Mouse (Mus musculus) limb, embryonic 11.5 days (tissue): ENCODE data around the gene Lst1. TPM values are rescaled to one million over a fixed set of nuclear protein-coding genes. Genes with fewer than 3 reads are reported as not detected.

ENCODE experiments used
- ATAC-seq: fragments of 200-750 bp; cut with Nextera tagmentation; 2 replicates; pipeline ENCODE4 v1.8.0; 2017; ENCODE audit warnings: low read depth; ENCODE audit not compliant: insufficient number of reproducible peaks, low FRiP score, low TSS enrichment
- DNase-seq: peaks from one replicate; pipeline ENCODE4 v3.0.0-alpha.2; 2015; ENCODE audit warnings: low spot score
- H3K27ac ChIP-seq: fragments of 300-500 bp; sonication (generic); replicated peaks from 2 replicates; pipeline ENCODE4 v1.5.1; 2014; ENCODE audit warnings: low read depth, mild to moderate bottlenecking, low read length
- H3K27me3 ChIP-seq: fragments of 300-500 bp; sonication (generic); 2 replicates; pipeline ENCODE4 v1.6.1; 2014; ENCODE audit warnings: mild to moderate bottlenecking, low read length, mixed read lengths; ENCODE audit not compliant: control insufficient read depth, insufficient read depth
- H3K36me3 ChIP-seq: fragments of 300-500 bp; sonication (generic); 2 replicates; pipeline ENCODE4 v1.6.1; 2014; ENCODE audit warnings: mild to moderate bottlenecking, low read length, moderate library complexity, mixed read lengths; ENCODE audit not compliant: control insufficient read depth, insufficient read depth
- H3K4me1 ChIP-seq: fragments of 300-500 bp; sonication (generic); 2 replicates; pipeline ENCODE4 v1.6.1; 2014; ENCODE audit warnings: low read length, mixed read lengths; ENCODE audit not compliant: control insufficient read depth, insufficient read depth
- H3K4me2 ChIP-seq: fragments of 300-500 bp; sonication (generic); 2 replicates; pipeline ENCODE4 v1.6.1; 2014; ENCODE audit warnings: low read depth, mild to moderate bottlenecking, moderate library complexity; ENCODE audit not compliant: severe bottlenecking
- H3K4me3 ChIP-seq: fragments of 300-500 bp; sonication (generic); 2 replicates; pipeline ENCODE4 v1.5.1; 2014; ENCODE audit warnings: low read depth, low read length
- H3K9ac ChIP-seq: fragments of 300-500 bp; sonication (generic); 2 replicates; pipeline ENCODE4 v1.6.1; 2014; ENCODE audit warnings: mild to moderate bottlenecking, low read length
- H3K9me3 ChIP-seq: fragments of 300-500 bp; sonication (generic); 2 replicates; pipeline ENCODE4 v1.6.1; 2016; ENCODE audit warnings: low read length; ENCODE audit not compliant: control insufficient read depth
- WGBS: fragments of 180-500 bp; shearing (Covaris S2); extraction: QIAGEN DNeasy Blood & Tissue Kit; methylation state at CpG from one replicate; pipeline ENCODE4 v1.1.7; 2014; 5-methylcytosine and 5-hydroxymethylcytosine counted together
- polyA plus RNA-seq: library from polyadenylated mRNA; unstranded; fragments of >200 nt; fragmentation: Nextera tagmentation; extraction: Ambion mirVana; gene quantifications from 2 replicates; pipeline ENCODE4 v1.2.1, GENCODE M21; 2014

Gene Lst1
- polyA plus RNA-seq, 1 experiment from 2014 or later: 4.7 TPM

DNA sequence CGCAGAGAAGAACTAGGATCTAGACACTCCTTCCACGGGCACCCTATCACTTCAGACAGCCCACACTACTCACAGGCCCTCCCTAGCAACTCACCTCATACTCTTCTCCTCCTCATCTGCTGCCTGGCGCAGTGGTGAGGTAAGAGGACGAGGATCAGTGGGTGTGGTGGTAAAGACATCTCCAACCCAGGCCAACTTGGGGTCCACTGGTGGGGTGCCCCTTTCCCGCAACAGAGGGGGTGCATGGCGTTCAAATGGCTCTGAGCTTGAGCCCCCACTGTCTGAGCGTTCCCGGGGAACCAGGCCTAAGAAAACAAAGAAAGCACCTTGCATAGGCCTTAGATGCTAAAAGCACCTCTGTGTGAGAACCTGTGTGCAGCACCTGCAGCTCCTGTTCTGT is 31.0 kb downstream of the Lst1 start:
- ATAC-seq (no peak), DNase-seq (no peak)

DNA sequence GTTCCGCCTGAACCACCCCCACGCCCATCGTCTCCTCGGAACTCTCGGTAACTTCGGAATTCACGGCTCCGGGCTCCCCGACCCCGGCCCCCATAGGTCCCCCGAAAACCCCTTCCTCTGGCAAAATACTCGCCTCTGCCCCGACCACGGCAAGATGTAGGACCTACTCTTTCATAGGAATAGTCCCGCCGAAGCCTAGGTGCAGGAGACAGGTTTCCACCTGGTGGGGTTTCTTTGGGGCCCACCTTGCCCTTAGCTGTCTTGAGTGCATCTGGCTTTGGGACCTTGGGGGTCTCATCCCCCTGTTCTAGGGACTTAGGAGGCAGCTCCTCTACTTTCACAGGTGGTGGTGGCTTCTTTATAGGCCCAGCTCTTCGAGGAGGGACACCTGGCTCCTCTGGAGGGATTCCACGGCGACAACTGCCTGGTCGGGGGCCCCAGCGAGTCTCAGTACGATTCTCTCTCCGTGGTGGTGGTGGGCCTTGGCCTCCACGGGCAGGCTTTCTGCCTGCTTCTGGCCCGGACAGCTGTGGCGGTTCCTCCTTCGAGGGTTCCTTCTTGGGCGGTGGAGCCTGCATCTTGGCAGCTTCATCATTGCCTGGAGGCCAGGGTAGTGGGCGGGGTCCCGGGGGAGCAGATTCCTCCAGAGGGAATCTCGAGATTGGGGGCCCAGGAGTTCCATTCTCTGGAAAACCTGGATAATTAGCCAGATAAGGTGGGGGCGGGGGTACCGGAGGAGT is 31.6 kb downstream of the Lst1 start:
- no peak overlapping the region for H3K4me3 ChIP-seq
- ATAC-seq (no peak), DNase-seq (no peak)
- H3K27me3 ChIP-seq: no peaks in the 10 kb centered on the region
- peaks cover 91% of the 10 kb centered on the region for H3K36me3 ChIP-seq
- no peaks in the 10 kb centered on the region for H3K4me1 ChIP-seq
- no peak overlapping the region for H3K27ac ChIP-seq
- WGBS: 92% methylated on average over 33 of the region's 33 CpGs
- no peak overlapping the region for H3K9ac ChIP-seq
- no peaks in the 10 kb centered on the region for H3K9me3 ChIP-seq
- no peak overlapping the region for H3K4me2 ChIP-seq

More for the DNA sequence above, 31.0 kb downstream of the Lst1 start:
- H3K9me3 ChIP-seq: no peaks in the 10 kb centered on the region
- H3K4me3 ChIP-seq: no peak overlapping the region
- H3K27ac ChIP-seq: no peak overlapping the region
- no peaks in the 10 kb centered on the region for H3K27me3 ChIP-seq
- no peak overlapping the region for H3K9ac ChIP-seq
- H3K4me1 ChIP-seq: peaks cover 3% of the 10 kb centered on the region; the same call in 1 of the 2 replicates
- 91% methylated on average over 8 of the region's 8 CpGs for WGBS
- peaks cover 95% of the 10 kb centered on the region for H3K36me3 ChIP-seq
- no peak overlapping the region for H3K4me2 ChIP-seq

DNA sequence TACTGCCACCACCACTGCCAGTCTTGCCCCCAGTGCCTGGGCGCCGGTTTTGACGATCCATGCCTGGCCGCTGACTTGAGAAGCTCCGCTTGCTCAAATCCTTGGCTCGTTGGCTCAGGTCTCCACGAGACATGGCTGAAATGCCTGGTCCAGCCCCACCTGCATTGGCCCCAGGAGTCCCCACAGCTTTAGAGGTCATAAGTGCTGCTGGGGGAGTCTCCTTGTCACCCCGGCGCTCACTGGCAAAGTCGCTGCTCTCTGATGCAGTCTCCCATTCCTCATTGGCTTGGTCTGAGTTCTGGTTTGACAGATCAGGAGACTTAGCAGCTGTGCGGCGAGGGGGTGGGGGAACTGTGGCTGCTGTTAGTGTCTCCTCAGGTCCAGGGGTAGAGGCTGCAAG is 32.8 kb downstream of the Lst1 start:
- Histone ChIP-seq H3K9me3 (no peaks in the 10 kb centered on the region), H3K36me3 (peaks cover 86% of the 10 kb centered on the region), H3K4me2 (no peak overlapping the region), H3K4me3 (no peak overlapping the region), H3K27ac (no peak overlapping the region), H3K4me1 (no peaks in the 10 kb centered on the region), H3K27me3 (no peaks in the 10 kb centered on the region), H3K9ac (no peak overlapping the region)
- ATAC-seq (no peak), DNase-seq (no peak)
- WGBS: 92% methylated on average over 12 of the region's 12 CpGs

DNA sequence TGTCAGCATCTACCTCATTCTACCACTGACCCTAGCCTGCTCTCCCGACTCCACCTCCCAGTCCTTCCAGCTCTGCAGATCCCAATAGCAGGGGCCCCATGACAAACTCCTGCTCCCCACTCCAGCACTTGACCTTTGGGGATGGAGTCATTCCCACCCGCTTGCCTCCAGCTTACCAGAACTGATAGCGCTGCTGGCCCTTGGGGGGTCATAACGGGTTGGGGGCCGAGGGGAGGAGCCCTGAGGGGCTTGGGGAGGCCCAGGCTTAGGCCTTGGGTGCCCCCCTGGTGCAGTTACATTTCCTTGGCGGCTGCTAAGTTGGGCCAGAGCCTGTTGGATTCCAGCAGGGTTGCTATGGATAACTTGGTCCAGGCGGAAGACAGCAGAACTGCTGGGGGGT is 33.6 kb downstream of the Lst1 start:
- Histone ChIP-seq H3K27me3 (no peaks in the 10 kb centered on the region), H3K9ac (no peak overlapping the region), H3K4me2 (no peak overlapping the region), H3K36me3 (peaks cover 87% of the 10 kb centered on the region), H3K9me3 (no peaks in the 10 kb centered on the region), H3K27ac (no peak overlapping the region), H3K4me1 (no peaks in the 10 kb centered on the region), H3K4me3 (no peak overlapping the region)
- 90% methylated on average over 7 of the region's 7 CpGs for WGBS
- no peak for ATAC-seq
- no peak for DNase-seq

DNA sequence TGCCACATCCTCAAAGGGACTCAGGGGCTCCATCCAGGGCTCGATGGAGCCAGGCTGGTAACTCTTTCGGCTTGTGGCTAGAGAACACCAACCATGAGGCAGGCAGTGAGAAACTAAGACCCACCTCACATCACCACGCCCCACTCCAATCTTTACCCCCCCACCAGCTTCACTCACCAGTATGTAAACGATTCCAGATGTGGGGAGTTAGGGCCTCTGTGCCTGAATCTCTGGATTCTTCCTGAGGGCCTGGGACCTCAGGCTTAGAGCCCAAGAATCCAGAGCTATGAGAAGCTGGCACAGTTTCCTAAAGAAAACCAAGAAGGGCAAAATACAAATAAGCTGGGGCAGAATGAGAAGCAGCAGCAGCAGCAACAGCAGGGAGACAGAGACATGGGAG is 34.3 kb downstream of the Lst1 start:
- Histone ChIP-seq H3K9ac (no peak overlapping the region), H3K9me3 (no peaks in the 10 kb centered on the region), H3K4me1 (no peaks in the 10 kb centered on the region), H3K36me3 (peaks cover 85% of the 10 kb centered on the region), H3K4me3 (no peak overlapping the region), H3K4me2 (no peak overlapping the region), H3K27ac (no peak overlapping the region), H3K27me3 (no peaks in the 10 kb centered on the region)
- WGBS: 74% methylated on average over 4 of the region's 4 CpGs
- DNase-seq: no peak
- ATAC-seq: no peak

DNA sequence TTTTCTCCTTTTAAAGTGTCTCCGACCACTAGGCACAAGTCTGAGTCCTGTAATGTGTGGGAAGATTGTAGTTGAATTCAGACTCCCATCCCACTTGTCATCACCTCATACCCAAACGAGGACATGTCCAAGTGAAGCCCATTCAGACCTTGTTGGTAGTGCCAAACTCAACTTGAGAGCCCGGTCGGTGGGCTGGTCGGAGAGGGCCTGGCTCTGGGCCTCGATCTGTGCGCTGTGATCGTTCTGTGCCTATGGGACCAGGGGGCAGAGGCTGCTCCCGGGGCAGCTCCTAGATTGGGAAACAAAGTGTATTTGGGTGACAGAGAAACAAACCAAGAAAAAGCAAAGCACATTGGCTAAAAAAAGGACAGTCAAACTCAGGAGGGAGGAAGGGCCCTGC is 35.2 kb downstream of the Lst1 start:
- no peaks in the 10 kb centered on the region for H3K27me3 ChIP-seq
- no peak overlapping the region for H3K4me3 ChIP-seq
- H3K27ac ChIP-seq: no peak overlapping the region
- no peak overlapping the region for H3K4me2 ChIP-seq
- no peaks in the 10 kb centered on the region for H3K9me3 ChIP-seq
- H3K9ac ChIP-seq: no peak overlapping the region
- DNase-seq (no peak), ATAC-seq (no peak)
- 93% methylated on average over 9 of the region's 9 CpGs for WGBS
- H3K4me1 ChIP-seq: no peaks in the 10 kb centered on the region
- peaks cover 77% of the 10 kb centered on the region for H3K36me3 ChIP-seq

DNA sequence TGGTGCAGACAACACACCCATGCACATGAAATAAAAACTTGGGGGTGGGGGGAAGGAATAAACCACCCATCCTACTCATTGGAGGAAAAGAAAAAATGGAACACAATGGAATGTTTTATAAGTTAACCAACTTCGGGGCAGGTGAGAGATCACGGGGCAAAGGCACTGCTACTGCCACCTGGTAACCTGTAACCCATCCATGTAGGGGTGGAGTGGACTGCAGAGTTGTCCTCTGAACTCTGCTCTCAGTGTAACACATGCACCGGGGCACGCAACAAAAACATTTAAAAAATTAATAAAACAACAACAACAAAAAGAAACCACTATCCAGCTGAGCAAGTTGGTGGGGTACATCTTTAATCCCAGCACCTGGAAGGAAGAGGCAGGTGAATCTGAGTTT is 36.1 kb downstream of the Lst1 start:
- no peak overlapping the region for H3K4me2 ChIP-seq
- no peak overlapping the region for H3K4me3 ChIP-seq
- no peak overlapping the region for H3K27ac ChIP-seq
- 94% methylated on average over 4 of the region's 4 CpGs for WGBS
- H3K9me3 ChIP-seq: no peaks in the 10 kb centered on the region
- no peak overlapping the region for H3K9ac ChIP-seq
- ATAC-seq (no peak), DNase-seq (no peak)
- H3K27me3 ChIP-seq: no peaks in the 10 kb centered on the region
- H3K4me1 ChIP-seq: no peaks in the 10 kb centered on the region
- peaks cover 70% of the 10 kb centered on the region for H3K36me3 ChIP-seq

DNA sequence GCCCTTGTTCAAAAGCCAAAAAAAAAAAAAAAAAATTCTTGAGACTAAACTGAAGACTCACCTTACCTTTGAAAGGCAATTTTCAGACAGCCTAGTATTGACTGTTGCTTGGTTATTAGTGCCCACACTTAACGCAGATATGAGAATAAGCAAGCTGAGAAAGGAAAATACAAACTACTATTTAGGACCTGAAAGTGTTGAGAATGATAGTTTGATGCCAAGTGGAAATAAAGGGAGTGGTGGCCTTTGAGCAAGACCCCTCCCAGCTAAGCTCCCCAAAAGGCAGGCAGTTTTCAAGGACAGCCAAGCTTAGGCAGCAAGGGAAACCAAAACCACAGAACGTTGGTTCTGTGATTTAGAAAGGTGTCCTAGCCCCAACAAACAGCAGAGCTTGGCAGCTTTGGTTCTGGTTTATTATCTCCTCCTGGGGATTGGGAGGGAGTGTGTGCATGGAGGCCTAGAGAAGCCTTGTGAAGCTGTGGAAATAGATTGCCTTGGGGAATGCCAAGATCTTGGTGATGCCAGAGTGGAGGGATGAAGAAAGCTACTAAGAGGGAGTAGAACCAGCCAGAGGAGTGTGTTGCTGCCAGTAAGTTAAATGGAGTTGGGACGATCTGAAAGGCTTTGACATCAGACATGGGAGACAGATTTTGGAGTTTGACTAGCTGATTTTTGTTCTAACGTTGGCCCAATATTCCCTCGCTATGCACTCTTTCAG is 40.2 kb downstream of the Lst1 start:
- H3K4me3 ChIP-seq: no peak overlapping the region
- H3K4me2 ChIP-seq: no peak overlapping the region
- DNase-seq: no peak
- peaks cover 64% of the 10 kb centered on the region for H3K36me3 ChIP-seq
- no peak overlapping the region for H3K9ac ChIP-seq
- WGBS: 75% methylated on average over 5 of the region's 5 CpGs
- no peaks in the 10 kb centered on the region; the same call in 1 of the 2 replicates for H3K9me3 ChIP-seq
- no peaks in the 10 kb centered on the region for H3K27me3 ChIP-seq
- no peak for ATAC-seq
- no peaks in the 10 kb centered on the region for H3K4me1 ChIP-seq
- H3K27ac ChIP-seq: no peak overlapping the region
